Mouse (Mus musculus) frontal cortex, postnatal 10 days (tissue): ENCODE results near the gene Bach2.

ENCODE experiments used
- DNase-seq, 2 experiments: peaks; one replicate each; pipeline ENCODE4 v3.0.0; 2022; ENCODE audit warnings: low spot score in 2 of 2, mixed read lengths in 1 of 2

The Bach2 gene

DNA sequence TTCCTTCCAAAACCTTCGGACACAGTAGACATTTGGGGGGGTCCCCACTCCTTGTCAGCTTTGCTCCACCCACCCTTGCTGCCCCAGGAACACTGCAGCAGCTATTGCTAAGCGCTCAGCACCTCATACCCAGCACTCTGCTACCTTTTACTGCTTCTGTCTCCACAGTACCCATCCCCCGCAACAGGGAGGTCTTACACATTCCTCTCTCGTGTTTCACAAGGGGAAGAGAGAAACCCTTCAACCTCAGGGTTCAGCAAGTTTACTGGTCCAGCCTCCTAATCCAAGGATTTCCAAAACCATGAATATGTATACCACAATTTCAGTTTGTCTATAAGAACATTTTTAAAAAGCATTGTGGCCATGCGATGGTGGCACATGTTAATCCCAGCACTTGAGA is 286.4 kb downstream of the Bach2 start:
- no peak for DNase-seq

GRCm38 (mm10) chr4:32526228-32526836 is 287.7 kb downstream of the Bach2 start:
- DNase-seq = no peak

DNA sequence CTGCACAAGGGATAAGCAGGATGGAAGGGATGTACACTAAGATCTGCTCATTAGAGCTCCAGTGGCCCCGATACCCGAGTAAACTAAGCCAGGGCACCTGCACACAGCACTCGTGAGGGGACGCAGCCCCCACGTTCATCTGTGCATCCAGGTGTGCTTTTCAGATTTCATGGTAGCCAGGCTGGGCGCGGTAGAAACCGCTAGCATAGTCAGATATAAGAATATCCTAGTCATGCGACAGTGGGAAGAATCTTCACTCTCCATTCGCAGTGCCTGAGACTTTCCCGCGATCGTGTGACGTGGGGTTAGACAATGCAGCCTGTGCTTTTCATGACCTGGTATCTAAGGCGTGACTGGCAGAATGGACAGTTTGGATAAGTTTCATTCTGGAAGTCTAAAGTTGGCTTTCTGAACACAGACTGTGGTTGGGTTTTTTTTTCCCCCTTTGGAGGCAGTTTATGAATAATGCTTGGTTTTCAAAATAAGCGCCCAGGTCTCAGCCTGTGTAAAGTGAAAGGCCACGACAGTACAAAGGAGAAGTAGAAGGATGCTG is 290.9 kb downstream of the Bach2 start:
- no peak for DNase-seq

GRCm38 (mm10) chr4:32530421-32530920 is 291.9 kb downstream of the Bach2 start:
- no peak for DNase-seq

DNA sequence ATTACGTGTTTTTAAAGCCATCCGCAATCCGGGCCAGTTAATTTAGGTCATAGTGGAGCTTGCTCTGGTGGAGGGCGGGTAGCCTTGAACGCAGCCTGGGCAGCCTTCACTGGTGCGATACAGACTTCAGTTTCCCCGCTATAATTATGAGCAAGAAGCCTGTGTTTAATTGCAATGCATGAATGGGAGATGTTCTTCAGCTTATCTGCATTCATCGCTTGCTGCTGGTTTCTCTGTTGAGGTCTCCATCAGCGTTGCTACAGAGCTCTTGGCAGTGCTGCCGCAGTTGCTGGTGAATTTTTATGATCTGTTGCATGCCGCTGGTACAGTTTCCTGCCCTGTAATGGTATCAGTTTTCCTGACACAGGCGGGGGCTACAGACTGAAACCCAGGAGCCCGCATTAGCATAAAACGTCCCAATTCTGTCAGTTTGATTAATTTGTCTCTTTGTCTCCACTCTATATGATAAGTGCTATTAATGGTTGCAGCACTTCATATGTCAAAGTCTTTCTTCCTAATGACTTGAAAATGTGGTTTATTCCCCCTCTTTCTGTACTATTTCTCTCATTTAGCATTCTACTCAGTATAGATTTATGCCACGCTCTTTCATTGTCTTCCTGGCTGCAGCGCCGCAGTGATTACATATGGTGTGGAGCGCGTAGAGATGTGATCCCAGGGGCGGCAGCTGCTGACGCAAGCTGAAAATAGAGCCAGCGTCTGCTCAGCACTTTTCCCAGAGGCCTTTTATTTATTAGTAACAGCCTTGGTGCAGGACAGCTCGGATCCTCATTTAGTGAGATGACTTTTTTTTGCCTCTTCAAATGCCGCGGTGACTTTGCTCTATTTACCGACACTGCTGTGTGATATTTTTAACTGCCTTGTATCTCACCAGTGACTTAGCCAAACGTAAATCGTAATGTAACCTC is 292.6 kb downstream of the Bach2 start:
- no peak for DNase-seq

GRCm38 (mm10) chr4:32532079-32532478 is 293.5 kb downstream of the Bach2 start:
- DNase-seq = no peak

- DNase-seq = no peak
Measured at GRCm38 (mm10) chr4:32533735-32534134, 295.1 kb downstream of the Bach2 start.

DNA sequence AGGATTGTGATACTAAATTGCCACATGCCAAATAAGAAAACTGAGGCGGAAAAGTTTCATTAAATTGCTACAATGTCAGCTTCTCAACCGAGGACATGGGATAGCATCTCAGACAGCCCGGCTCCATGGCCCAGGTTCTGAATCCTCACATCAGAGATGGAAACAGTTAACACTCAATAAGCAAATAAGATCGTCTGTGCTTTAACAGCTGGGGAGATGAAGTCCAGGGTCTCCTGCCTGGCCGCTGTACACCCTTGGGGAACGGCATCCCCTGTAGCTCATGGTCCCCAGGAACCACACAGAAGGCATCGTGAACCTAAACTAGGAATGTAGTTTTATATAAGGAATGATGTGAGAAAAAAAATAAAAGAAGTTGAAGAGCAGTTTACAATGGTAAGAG is 297.0 kb downstream of the Bach2 start:
- no peak for DNase-seq

- no peak for DNase-seq
Measured at GRCm38 (mm10) chr4:32536870-32537508, 298.4 kb downstream of the Bach2 start.

- peak; percentile 67 to 75 for DNase-seq
Measured at GRCm38 (mm10) chr4:32538088-32538487, 299.5 kb downstream of the Bach2 start.

- DNase-seq = no peak
Measured at GRCm38 (mm10) chr4:32538488-32538887, 299.9 kb downstream of the Bach2 start.

GRCm38 (mm10) chr4:32538987-32539386 is 300.4 kb downstream of the Bach2 start:
- DNase-seq = no peak

- DNase-seq = no peak
Measured at GRCm38 (mm10) chr4:32544821-32545545, 306.4 kb downstream of the Bach2 start.

GRCm38 (mm10) chr4:32545548-32545947 is 306.9 kb downstream of the Bach2 start:
- no peak for DNase-seq

- DNase-seq = no peak
Measured at GRCm38 (mm10) chr4:32549150-32549549, 310.5 kb downstream of the Bach2 start.

GRCm38 (mm10) chr4:32551337-32551736 is 312.7 kb downstream of the Bach2 start:
- no peak for DNase-seq

- no peak for DNase-seq
Measured at GRCm38 (mm10) chr4:32555506-32555905, 316.9 kb downstream of the Bach2 start.

DNA sequence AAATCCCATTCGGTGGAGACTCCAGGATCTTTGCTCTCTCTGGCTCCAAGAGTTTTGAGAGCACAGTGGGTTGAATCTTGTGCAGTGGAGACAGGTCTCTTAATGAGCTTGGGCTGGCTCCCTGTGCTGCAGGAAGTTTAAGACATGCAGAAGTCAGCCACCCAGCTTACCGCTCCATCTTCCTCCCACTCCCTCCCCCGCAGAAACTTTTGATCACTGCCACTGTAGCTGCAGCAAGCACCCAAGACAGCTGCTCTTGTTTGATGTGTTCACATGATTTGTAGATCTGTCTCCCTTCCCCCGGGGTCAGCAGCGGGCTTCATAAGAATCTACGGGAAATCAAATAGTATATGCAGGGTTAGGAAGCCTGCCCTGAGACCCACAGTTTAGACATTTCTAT is 321.6 kb downstream of the Bach2 start:
- no peak for DNase-seq

- no peak for DNase-seq
Measured at GRCm38 (mm10) chr4:32560724-32561554, 322.3 kb downstream of the Bach2 start.

GRCm38 (mm10) chr4:32561555-32562095 is 323.0 kb downstream of the Bach2 start:
- DNase-seq = peak; percentile 58 to 61
